Mouse (Mus musculus): Measurements from ENCODE around the gene Cd151. TPM values are rescaled to one million over a fixed set of nuclear protein-coding genes. Genes with fewer than 3 reads are reported as not detected.

Cd151 gene
- total RNA-seq, 2 experiments from 2014 or later, result 67.7 to 87.4 TPM

- DNase-seq, result no peak
Measured at GRCm38 (mm10) chr7:141474160-141474559, 7.0 kb downstream of the Cd151 start.

DNA sequence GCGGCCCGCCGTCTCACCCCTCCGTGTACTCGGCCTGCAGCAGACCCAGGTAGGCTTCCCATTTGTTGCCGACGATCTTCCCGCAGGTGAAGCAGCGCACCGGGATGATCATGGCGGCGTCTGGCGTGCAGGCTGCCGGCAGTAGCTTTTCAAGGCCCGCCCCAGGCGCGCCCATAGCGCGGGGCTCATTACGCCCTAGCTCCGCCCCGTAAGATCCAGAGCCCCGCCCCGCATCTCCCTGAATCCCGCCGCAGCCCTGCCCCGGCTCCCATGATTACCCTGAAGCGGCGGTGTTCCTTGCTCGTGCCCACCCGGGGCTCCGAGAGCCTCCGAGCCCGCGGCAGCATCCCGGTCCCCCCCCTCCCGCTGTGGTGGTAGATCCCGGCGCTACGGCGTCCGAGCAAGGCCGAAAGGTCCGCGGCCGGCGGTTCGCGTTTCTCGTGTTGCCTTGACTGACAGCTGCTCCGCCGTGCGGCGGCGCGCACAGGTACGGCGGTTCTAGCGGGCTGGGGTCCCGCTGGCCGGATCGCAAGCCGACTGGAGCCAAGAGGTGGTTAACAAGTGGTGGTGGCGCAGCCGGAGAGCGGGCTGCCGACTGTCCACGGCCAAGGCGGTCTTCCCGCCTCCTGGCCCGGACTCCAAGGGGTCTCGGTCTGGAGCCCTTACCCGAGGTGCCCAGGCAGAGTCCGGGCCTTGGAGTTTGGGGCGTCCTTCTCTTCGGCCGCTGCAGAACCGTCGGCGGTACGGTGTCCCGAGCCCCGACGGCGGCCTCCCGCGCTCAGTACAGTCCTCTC is 8.0 kb downstream of the Cd151 start, which contains the start of the genes Polr2l and Tspan4:
TSS of gene Polr2l (minus strand) at position 122 of the 794 bp plus-strand sequence.
TSS of gene Tspan4 (plus strand) at position 230 of the 794 bp plus-strand sequence.
- peak; percentile 84 for DNase-seq

- DNase-seq, result no peak
Measured at GRCm38 (mm10) chr7:141475805-141476158, 8.6 kb downstream of the Cd151 start.

DNA sequence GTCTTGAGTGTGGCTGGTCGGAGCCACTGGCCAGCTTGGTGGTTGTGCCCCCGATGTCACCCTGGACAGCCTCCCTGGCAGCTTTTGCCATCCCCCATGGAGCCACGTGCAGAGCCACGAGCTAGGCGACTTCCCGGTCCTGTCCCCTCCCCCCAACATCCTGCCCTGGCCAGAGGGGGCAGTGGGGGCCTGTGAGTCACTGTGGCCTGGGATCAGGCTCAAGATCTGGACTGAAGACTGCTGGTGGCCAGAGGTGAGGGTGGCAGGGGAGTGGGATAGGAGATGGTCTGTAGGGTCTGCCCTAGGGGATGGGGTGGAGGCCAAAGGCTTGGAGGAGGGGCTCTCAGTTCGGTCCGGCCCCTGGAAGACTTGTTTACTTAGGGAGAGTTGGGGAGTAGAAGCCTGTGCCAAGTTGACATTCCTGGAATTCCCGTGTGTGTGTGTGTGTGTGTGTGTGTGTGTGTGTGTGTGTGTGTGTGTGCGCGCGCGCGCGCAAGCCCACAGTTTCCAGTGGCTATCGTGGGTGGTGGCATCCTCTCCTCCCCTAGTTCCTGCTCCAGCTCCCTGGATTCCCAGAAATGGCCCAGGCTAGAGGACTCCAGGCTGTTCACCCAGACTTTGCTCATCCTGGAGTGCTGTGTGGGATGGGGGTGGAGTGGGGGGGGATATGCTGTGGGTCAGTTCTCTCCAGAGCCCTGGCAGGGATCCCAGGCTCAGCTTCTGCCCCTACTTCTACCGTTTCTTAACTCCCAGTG is 9.2 kb downstream of the Cd151 start:
- DNase-seq, result peak; percentile 89

GRCm38 (mm10) chr7:141476981-141477370 is 9.8 kb downstream of the Cd151 start:
- peak; percentile 62 for DNase-seq

DNA sequence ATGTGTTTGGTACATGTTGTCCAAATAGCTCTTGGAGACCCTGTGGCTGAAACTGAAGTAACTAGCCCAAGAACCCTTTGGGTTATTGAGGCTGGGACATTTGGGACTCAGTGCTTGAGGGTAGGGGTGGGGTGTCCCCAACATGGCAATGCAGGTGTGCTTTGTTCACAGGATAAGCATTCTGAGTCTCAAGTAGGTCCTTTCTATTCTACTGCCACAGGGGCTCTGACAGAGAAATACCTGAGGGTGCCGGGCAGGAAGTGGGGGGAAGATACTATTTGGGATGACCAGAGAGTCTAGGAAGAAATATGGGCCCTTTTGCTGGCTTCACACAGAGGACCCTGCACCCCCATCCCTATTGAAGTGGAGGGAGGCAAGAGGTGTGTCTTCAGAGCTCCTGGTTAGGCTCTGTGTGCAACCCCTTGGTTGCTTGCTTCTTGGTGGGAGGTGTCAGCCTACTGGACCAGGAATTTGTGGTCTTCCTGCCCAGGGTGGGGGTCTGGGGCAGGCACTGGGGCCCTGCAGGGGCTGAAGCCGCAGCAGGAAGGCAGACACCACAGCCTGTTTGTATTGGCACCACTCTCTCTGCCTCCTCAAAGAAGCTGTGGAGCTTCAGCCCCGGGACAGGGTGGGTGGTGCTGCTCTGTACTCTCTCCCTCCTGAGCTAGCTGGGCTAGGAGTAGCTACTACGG is 10.5 kb downstream of the Cd151 start:
- peak; percentile 21 for DNase-seq

- DNase-seq, result peak; percentile 61
Measured at GRCm38 (mm10) chr7:141478270-141478748, 11.1 kb downstream of the Cd151 start.

DNA sequence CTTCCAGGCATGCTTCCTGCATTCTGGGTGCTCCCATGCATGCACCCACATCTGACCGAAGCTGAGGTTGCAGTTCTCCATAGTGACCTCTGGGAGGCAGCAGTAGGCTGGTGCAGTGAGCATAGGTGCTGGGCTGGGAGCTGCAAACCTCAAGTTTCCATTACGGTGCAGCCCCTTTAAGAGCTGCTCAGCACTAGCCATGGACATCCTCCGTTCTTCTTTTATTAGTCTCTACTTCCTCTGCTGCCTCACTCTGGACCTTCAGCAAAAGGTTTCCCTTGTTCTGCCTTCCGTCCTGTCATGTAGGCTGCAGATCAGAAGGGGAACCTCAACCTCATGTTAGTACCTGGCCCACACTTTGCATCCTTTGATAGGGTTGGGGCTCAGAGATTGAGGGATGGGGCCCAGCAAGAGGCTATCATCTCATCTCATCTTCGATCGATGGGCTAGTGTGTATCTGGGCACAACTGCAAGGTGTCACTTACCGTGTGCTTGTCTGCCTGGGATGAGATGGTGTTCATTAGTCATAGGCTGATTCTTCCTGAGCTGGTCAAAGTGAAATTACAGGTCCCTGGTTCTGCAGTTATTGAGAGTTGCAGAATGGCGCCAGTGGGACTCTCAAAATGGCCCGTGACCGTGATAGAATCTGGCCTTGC is 13.8 kb downstream of the Cd151 start:
- DNase-seq, result peak; percentile 59

GRCm38 (mm10) chr7:141481498-141482401 is 14.6 kb downstream of the Cd151 start:
- no peak for DNase-seq

DNA sequence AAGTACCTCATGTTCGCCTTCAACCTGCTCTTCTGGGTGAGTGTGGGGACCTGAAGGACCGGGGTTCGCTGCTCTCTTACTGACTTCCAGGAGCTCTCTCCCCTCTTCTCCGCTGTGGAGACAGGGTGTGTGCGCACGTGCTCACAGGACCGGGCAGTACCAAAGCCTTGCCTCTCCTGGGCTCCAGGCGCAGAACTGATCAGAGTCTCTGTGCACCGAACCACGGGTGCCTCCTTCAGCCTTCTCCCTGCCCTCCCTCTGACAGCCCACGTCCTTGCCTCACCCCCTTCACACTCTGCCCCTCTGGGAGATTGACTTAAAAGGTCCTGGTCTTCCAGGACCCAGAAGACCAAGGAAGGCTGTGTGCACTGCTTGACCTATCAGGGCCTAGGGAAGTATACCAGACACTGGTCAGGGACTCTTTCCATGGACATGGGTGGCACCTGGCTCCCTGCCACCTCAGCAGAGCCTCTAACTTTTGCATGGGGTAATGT is 15.4 kb downstream of the Cd151 start:
- no peak for DNase-seq

DNA sequence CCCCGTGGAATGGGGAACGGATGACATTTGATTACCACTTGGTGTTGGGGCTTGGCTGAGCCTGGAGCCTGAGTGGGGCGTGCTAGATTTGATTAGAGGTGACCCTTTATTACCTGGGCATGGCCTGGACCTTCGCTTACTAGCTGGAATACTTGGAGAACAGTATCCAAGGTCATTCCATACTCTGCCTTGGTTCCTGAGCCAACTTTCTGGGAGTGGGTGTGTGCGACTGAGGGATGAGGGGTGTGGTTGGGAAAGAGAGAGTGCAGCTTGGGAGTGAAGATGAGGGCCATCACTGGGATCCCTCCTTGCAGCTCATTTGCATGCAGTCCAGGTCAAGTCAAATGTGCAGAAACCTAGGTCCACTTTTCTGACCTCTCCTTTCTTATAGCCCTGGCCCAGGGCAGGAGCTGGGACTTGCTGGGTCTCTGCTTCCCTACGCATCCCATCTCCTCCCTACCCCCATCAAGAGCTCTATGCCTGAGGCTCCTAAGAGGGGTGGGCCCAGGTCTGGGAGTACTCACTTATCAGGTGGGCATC is 16.0 kb downstream of the Cd151 start:
- no peak for DNase-seq

GRCm38 (mm10) chr7:141484186-141485120 is 17.3 kb downstream of the Cd151 start:
- no peak for DNase-seq

GRCm38 (mm10) chr7:141485186-141485585 is 18.0 kb downstream of the Cd151 start:
- DNase-seq, result no peak

- DNase-seq, result no peak
Measured at GRCm38 (mm10) chr7:141485606-141486005, 18.4 kb downstream of the Cd151 start.

DNA sequence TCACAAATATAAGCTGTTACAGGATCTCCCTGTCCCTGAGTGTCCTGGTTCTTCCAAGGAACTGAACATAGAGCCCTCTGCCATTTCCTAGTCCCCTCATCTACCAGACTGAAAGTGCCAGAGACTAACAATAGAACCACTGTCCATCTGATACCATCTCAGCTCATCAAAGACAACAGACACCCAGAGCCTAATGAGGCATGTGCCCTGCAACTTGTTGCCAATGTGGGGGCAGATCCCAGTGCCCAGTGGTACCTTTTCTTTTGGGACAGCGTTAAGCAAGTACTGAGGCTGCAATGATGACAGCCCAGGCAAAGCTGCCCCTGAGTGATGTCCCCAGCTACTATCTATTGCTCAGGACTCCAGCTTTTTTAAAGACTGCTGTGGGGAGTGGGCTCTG is 19.0 kb downstream of the Cd151 start:
- DNase-seq, result no peak

GRCm38 (mm10) chr7:141487141-141487540 is 19.9 kb downstream of the Cd151 start:
- DNase-seq, result no peak

DNA sequence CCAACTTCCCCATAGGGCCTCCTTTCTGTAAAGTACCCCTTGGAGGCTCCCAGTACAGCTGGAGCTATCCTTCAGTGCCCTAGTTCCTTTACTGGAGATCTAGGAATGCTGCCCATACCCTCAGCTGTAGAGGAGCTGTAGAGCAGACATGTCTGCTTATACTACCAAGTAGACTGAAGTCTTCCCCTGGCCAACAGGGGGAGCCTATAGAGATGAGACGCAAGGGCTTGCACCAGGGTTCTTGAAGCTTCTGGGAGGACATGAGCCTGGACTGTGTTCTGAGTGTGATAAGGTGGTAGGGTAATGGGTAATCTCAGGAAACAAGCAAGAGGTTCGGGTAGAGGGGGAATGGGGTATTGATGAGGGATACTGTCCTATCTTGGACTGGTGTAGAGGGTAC is 24.0 kb downstream of the Cd151 start:
- DNase-seq, result no peak

DNA sequence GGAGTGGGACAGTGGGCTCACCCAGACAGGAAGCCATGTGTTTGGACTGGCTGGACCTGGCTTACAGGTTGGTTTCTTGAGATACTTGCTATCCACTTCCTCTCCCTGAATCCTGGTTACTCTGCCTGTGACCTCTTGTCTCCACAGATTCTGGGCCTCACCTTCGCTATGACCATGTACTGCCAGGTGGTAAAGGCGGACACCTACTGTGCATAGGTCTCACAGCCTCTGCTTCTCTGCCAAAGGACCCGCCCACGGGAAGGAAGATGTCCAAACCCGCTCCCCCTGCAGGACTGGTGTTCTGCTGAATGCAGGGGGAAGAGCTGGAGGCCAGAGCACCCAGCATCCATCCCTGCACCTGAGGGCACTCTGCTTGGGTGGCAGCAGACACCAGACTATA is 25.5 kb downstream of the Cd151 start:
- no peak for DNase-seq

DNA sequence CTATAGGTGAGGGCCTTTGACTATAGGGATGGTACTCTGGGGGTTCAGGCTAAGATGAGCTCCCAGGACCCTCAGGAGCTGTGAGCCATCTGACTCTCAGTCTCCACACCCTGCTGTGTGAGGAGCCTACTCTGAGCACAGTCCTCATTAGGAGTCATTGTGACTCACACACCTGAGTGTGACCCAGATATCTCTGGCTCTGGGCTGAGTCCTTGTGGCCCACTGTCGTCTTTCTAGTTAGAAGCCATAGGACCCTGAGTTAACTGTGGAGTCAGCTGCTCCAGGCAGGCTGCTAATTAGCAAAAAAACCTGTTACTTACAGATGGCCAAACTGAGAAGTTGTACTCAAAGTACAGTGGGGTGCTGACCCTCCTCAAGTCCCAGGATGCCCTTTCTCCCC is 26.5 kb downstream of the Cd151 start:
- no peak for DNase-seq

Measured in gastrocnemius, postnatal 25 days (tissue).